Mouse (Mus musculus) myocyte (in vitro differentiated cells): ENCODE results near the gene Armh1. TPM values are rescaled to one million over a fixed set of nuclear protein-coding genes. Genes with fewer than 3 reads are reported as not detected.
A peak's percentile ranks its signal among the peaks of the same experiment; 100 is the strongest.

Experiments
- H3K27me3 ChIP-seq: one replicate; pipeline ENCODE4 v1.6.1; 2011; ENCODE audit not compliant: control insufficient read depth, insufficient read depth, insufficient read length
- H3K36me3 ChIP-seq: one replicate; pipeline ENCODE4 v1.6.1; 2011; ENCODE audit not compliant: control insufficient read depth, insufficient read depth
- H3K4me2 ChIP-seq: one replicate; pipeline ENCODE4 v1.6.1; 2011; ENCODE audit warnings: low read depth, control low read depth
- H3K4me3 ChIP-seq: one replicate; pipeline ENCODE4 v1.5.1; 2011; ENCODE audit warnings: mild to moderate bottlenecking, control low read depth, moderate library complexity
- H3K79me2 ChIP-seq: one replicate; pipeline ENCODE4 v1.6.1; 2011; ENCODE audit not compliant: control insufficient read depth, insufficient read depth
- H3ac ChIP-seq: one replicate; pipeline ENCODE4 v1.6.1; 2011; ENCODE audit not compliant: control insufficient read depth, insufficient read length
- CEBPB ChIP-seq: IDR thresholded peaks from 2 replicates; pipeline ENCODE4 v1.6.1; 2011; ENCODE audit warnings: mild to moderate bottlenecking, moderate library complexity; ENCODE audit not compliant: poor library complexity, insufficient read depth, severe bottlenecking
- E2F4 ChIP-seq: IDR thresholded peaks from one replicate; pipeline ENCODE4 v1.6.1; 2011; ENCODE audit warnings: mild to moderate bottlenecking, control low read depth, moderate library complexity; ENCODE audit not compliant: insufficient read depth
- MAX ChIP-seq: IDR thresholded peaks from one replicate; pipeline ENCODE4 v1.6.1; 2011; ENCODE audit warnings: low read depth, mild to moderate bottlenecking, control low read depth
- MYOD1 ChIP-seq, 3 experiments: IDR thresholded peaks; one replicate each; pipeline ENCODE4 v1.6.1; 2011; ENCODE audit warnings: control low read depth in 2 of 3, low read depth in 2 of 3, mild to moderate bottlenecking in 2 of 3, moderate library complexity in 1 of 3; ENCODE audit not compliant: insufficient read length in 2 of 3, control insufficient read depth in 1 of 3
- MYOG ChIP-seq, 3 experiments: IDR thresholded peaks; one replicate each; pipeline ENCODE4 v1.6.1; 2011; ENCODE audit warnings: control low read depth in 2 of 3, low read depth in 2 of 3, mild to moderate bottlenecking in 2 of 3; ENCODE audit not compliant: insufficient read length in 2 of 3, control insufficient read depth in 1 of 3, insufficient read depth in 1 of 3
- POLR2A ChIP-seq: IDR thresholded peaks from one replicate; pipeline ENCODE4 v1.6.1; 2011; ENCODE audit warnings: low read depth, mild to moderate bottlenecking, control low read depth, moderate library complexity; ENCODE audit not compliant: insufficient read length
- POLR2AphosphoS2 ChIP-seq: IDR thresholded peaks from one replicate; pipeline ENCODE4 v1.6.1; 2011; ENCODE audit warnings: low read depth, control low read depth; ENCODE audit not compliant: insufficient read length
- REST ChIP-seq: IDR thresholded peaks from one replicate; pipeline ENCODE4 v1.6.1; 2011; ENCODE audit warnings: mild to moderate bottlenecking, control low read depth, moderate library complexity; ENCODE audit not compliant: insufficient read depth, insufficient read length
- SRF ChIP-seq: IDR thresholded peaks from one replicate; pipeline ENCODE4 v1.6.1; 2011; ENCODE audit warnings: low read depth; ENCODE audit not compliant: control insufficient read depth, insufficient read length
- TCF12 ChIP-seq: IDR thresholded peaks from one replicate; pipeline ENCODE4 v1.6.1; 2011; ENCODE audit warnings: mild to moderate bottlenecking, control low read depth; ENCODE audit not compliant: poor library complexity, insufficient read depth, severe bottlenecking
- TCF3 ChIP-seq: IDR thresholded peaks from one replicate; pipeline ENCODE4 v1.6.1; 2011; ENCODE audit warnings: low read depth, control low read depth; ENCODE audit not compliant: insufficient read length
- USF1 ChIP-seq: IDR thresholded peaks from one replicate; pipeline ENCODE4 v1.6.1; 2011; ENCODE audit warnings: low read depth, mild to moderate bottlenecking, control low read depth, moderate library complexity
- polyA plus RNA-seq: library from polyadenylated mRNA; unstranded; fragments of >200 nt; fragmentation: generic; extraction: Trizol; gene quantifications from one replicate; pipeline ENCODE4 v1.2.1, GENCODE M21; 2012; ENCODE audit warnings: missing spikeins

Gene Armh1
- polyA plus RNA-seq, 1 experiment = not detected

GRCm38 (mm10) chr4:117254672-117255071 lies 2.7 kb upstream of the Armh1 start:
- Histone ChIP-seq H3K27me3 (no peaks in the 10 kb centered on the region), H3K4me3 (no peak overlapping the region), H3K36me3 (no peaks in the 10 kb centered on the region), H3K79me2 (no peaks in the 10 kb centered on the region), H3K4me2 (no peak overlapping the region), H3ac (no peak overlapping the region)
- no peak for TF ChIP-seq POLR2AphosphoS2

GRCm38 (mm10) chr4:117254017-117254627 lies 2.2 kb upstream of the Armh1 start:
- Histone ChIP-seq H3K79me2 (no peaks in the 10 kb centered on the region), H3K36me3 (no peaks in the 10 kb centered on the region), H3ac (no peak overlapping the region), H3K27me3 (no peaks in the 10 kb centered on the region), H3K4me3 (no peak overlapping the region), H3K4me2 (no peak overlapping the region)
- TF ChIP-seq MAX (no peak), REST (no peak), USF1 (no peak), TCF3 (no peak), TCF12 (no peak), MYOD1 (IDR thresholded peaks at IDR 0.05; ENCODE audit: control insufficient read depth in 1 of 3, insufficient read length in 2 of 3, low read depth in 2 of 3) (no peak), SRF (no peak)

- Histone ChIP-seq H3ac (no peak overlapping the region), H3K27me3 (no peaks in the 10 kb centered on the region), H3K4me2 (no peak overlapping the region), H3K79me2 (no peaks in the 10 kb centered on the region), H3K36me3 (no peaks in the 10 kb centered on the region), H3K4me3 (no peak overlapping the region)
- TF ChIP-seq POLR2AphosphoS2 (no peak), TCF12 (no peak), CEBPB (no peak), TCF3 (no peak), E2F4 (no peak), MYOG (IDR thresholded peaks at IDR 0.05; ENCODE audit: control insufficient read depth in 1 of 3, insufficient read depth in 1 of 3, insufficient read length in 2 of 3, low read depth in 2 of 3) (no peak), USF1 (no peak), SRF (no peak), MAX (no peak), REST (no peak), POLR2A (no peak), MYOD1 (IDR thresholded peaks at IDR 0.05; ENCODE audit: control insufficient read depth in 1 of 3, insufficient read length in 2 of 3, low read depth in 2 of 3) (no peak)
Observed at GRCm38 (mm10) chr4:117253218-117254016, 1.5 kb upstream of the Armh1 start.

- H3K27me3 ChIP-seq = no peaks in the 10 kb centered on the region
- H3ac ChIP-seq = no peak overlapping the region
- H3K79me2 ChIP-seq = no peaks in the 10 kb centered on the region
- TF ChIP-seq SRF (no peak), TCF12 (no peak), POLR2AphosphoS2 (no peak), TCF3 (no peak), REST (no peak), POLR2A (no peak), USF1 (no peak), CEBPB (no peak), MYOD1 (IDR thresholded peaks at IDR 0.05; ENCODE audit: control insufficient read depth in 1 of 3, insufficient read length in 2 of 3, low read depth in 2 of 3) (no peak), MAX (no peak), E2F4 (no peak), MYOG (IDR thresholded peaks at IDR 0.05; ENCODE audit: control insufficient read depth in 1 of 3, insufficient read depth in 1 of 3, insufficient read length in 2 of 3, low read depth in 2 of 3) (no peak)
- no peaks in the 10 kb centered on the region for H3K36me3 ChIP-seq
- peak overlapping the region; percentile 90 for H3K4me2 ChIP-seq
- H3K4me3 ChIP-seq = peak overlapping the region; percentile 49
Observed at GRCm38 (mm10) chr4:117252755-117253154, 830 bp upstream of the Armh1 start.

GRCm38 (mm10) chr4:117252351-117252750 lies 426 bp upstream of the Armh1 start:
- H3K4me3 ChIP-seq = peak overlapping the region; percentile 49
- no peaks in the 10 kb centered on the region for H3K27me3 ChIP-seq
- H3ac ChIP-seq = peak overlapping the region; percentile 43
- no peaks in the 10 kb centered on the region for H3K79me2 ChIP-seq
- H3K36me3 ChIP-seq = no peaks in the 10 kb centered on the region
- H3K4me2 ChIP-seq = peak overlapping the region; percentile 90
- no peak for TF ChIP-seq REST
- TF ChIP-seq MYOG (IDR thresholded peaks at IDR 0.05; ENCODE audit: control insufficient read depth in 1 of 3, insufficient read depth in 1 of 3, insufficient read length in 2 of 3, low read depth in 2 of 3) = no peak
- TF ChIP-seq TCF3 = no peak
- TF ChIP-seq CEBPB = no peak
- TF ChIP-seq POLR2A = no peak
- TF ChIP-seq MAX = no peak
- no peak for TF ChIP-seq SRF
- TF ChIP-seq MYOD1 (IDR thresholded peaks at IDR 0.05; ENCODE audit: control insufficient read depth in 1 of 3, insufficient read length in 2 of 3, low read depth in 2 of 3) = no peak
